Mouse (Mus musculus) T-helper 17 cell (primary cell): ENCODE data around the gene Lamp2.
"Not testable (repeated sequence)": the region's sequence is repeated elsewhere in the genome, so short reads cannot be mapped to it uniquely, and the experiment has no call there.

Source experiments
- in situ Hi-C, 2 experiments: fragments of 300-600 bp; cut with MboI, MseI; formaldehyde crosslinking; loops; 1 replicate in 1 of 2; 2 replicates in 1 of 2; pipeline ENCODE4 v1.15.1; 2025; ENCODE audit warnings: high pct_unique_total_duplicates in 2 of 2

The Lamp2 gene

DNA sequence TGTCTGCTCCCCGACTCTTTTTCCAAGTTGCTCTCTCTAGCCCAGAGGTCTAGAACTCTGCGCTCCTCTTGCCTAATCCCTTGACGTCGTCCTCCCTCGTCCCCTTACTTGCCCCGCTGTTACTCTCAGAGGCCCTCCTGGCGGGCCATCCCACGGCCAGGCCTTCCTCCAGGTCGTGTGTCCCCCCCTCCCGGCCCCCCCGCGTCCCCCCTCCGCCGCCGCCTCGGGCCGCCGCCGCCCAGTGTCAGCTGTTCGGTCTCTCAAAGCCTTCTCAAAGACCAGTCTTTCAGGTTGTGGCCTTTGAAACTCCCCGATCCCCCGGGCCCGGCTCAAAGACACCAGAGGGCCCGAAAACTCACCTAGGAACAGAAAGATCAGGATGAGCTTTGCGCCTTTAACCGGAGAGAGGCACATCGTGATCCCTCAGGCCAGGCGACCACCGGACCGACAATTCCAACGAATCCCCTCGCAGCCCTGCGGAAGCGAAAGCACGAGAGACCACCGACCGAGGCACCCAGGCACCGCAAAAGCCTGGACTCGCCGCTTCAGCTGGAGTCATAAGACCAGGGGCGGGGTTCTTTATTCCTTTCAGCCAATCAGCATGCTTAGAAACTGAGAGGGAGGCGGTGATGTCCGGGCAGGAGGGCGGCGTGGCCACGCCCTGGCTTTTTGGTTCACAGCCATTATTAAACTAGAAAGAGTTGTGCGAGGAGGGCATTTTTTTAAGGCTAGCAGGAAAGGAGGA, at the start of gene Lamp2:
TSS of gene Lamp2 (minus strand) at position 565 of the 745 bp plus-strand sequence.
- in situ Hi-C loops: no loop called here

DNA sequence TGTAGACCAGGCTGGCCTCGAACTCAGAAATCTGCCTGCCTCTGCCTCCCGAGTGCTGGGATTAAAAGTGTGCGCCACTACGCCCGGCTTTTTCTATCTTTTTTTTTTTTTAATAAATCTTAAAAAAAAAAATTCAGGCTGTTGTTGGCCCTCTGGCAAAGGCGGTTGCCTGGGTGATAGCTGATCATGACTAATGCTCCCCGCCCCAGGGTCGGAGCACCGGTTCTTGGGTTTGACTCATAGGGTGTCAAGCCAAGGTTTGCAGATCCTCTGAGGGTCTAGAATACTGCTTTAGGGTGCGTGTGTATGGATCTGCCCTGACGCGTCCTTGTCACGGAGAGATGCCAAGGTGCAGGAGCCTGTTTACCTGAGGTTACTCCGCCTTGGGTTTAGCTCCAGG, 48.6 kb upstream of the Lamp2 start:
- in situ Hi-C loops: loop anchor here in 1 of 2 experiments (5.0 to 25.0 kb wide), 2 partner anchors 152 to 407 kb away; no protein-coding TSS in a partner anchor

DNA sequence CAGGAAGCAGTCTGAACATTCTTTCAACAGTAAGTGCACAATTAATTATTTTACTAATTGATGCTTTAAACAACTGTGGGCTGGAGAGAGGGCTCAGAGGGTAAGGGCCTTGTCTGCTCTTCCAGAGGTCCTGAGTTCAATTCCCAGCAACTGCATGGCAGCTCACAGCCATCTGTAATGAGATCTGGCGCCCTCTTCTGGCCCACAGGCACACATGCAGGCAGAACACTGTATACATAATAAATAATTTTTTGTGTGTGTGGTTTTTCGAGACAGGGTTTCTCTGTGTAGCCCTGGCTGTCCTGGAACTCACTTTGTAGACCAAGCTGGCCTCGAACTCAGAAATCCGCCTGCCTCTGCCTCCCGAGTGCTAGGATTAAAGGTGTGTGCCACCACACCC, 45.9 kb upstream of the Lamp2 start:
- in situ Hi-C loops: loop anchor here in 1 of 2 experiments (25.0 kb wide), 1 partner anchor 410 kb away; no protein-coding TSS in a partner anchor

DNA sequence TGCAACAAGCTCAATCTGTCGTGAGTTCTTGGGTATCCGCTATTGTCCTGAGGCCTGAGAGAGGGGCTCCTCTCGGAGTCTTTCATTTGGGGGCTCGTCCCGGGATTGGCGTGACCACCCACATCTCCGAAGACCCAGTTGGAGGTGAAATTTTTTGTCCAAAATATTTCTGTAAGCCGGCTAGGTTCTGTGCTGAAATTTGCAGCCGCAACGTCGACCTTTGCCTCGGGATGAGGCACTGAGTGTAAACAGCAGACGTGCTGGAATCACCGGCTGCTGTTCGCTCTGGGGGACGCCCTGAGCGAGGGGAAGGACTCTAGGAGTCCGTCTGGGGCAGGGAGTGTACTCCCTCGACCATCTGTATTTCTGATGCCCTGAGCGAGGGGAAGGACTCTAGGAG, 29.2 kb upstream of the Lamp2 start:
- in situ Hi-C loops: not testable (repeated sequence)

DNA sequence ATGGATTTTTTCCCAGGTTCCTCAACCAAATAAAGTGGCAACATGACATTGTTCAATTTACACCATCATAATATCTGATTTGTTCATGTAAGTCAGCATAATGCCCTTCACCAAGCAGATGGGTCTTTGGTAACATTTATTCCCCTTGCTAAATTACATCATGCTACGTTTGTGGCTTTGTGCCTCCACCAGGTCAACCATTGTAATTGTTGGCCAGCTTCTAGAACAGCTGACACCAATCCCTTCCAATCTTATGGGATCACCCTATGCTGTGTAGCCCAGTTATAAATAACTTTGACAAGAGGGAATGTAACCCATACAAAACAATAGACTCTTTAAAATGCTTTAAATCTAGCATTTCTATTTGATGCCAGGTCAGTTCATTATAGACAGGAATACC, 22.3 kb upstream of the Lamp2 start:
- in situ Hi-C loops: no loop called here

DNA sequence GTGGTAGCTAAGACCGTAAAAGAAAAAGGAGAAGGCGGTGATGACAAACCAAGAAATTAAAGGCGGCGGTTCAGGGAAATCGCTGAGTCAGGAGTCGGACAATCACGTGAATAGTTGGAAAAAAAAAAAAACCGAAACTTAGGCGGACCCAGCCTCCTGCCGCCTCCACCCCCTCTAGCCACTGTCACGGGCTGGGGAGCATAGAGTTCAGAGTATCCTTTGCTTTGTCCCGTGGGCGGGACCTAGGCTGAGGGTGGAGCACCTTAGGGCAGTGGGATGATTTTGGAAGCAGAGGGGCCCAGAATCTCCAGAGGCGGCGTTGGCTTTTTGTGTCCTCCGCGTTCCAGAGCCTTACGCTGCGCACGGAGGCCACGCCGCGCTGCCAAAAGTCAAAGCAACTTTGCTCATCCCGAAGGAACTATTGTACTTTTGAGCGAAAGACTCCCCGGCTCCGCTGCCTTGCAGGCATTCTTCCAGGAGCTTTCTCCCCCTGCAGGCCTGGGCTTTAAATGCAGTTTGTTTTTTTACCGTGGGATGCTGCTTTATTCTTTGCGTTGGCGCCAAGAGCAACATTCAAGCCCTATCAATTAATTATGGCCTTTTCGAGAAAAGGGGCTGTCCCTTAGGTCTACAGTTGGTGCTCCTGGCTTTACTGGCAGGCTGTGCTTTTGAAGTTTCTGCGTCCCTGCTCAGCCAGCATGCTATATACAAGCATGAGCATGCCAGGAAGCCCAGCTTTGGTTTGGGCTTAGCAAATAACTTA, 17.5 kb upstream of the Lamp2 start:
- in situ Hi-C loops: no loop called here

DNA sequence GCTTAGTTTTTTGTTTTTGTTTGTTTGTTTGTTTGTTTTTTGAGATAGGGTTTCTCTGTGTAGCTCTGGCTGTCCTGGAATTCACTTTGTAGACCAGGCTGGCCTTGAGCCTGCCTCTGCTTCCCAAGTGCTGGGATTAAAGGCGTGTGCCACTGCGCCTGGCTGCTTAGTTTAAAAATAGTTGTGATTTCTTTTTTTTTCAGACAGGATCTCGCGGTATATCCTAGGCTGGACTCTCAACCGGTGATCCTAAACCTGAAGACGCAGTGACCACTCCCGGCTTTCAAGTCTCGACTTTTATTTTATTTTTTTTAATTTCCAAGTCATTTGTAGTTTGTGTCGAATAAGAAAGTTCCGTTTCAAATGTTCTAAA, 16.9 kb upstream of the Lamp2 start:
- in situ Hi-C loops: no loop called here

DNA sequence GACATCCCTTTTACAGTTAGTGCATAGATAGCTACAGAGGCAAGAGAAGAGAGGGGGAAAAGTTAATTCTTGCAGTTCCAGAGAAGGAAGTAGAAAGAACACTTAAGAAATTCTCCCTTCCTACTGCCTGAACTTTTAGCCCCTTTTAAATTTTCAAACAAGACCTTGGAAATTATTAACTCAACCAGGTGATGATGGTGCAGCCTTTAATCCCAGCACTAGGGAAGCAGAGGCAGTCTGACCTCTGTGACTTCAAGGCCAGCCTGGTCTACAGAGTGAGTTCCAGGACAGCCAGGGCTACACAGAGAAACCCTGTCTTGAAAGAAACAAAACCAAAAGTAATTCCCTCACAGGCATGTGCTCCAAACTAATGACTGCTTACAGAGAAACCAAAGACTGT, 10.0 kb upstream of the Lamp2 start:
- in situ Hi-C loops: no loop called here

DNA sequence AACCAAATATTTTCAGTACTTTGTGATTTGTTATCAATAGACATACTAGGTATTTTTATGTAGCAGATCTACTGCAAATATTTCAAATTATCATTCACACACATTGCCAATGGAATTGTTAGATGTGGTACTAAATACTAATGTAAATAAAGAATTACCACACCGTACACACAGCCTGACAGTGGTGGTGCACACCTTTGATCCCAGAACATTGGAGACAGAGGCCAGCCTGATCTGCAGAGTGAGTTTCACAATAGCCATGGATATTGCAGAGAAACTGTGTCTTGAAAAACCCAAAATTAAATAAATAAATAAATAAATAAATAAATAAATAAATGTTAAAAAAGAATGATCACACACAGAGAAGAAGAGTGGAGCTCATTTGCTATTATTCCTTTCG, 6.9 kb upstream of the Lamp2 start:
- in situ Hi-C loops: no loop called here

DNA sequence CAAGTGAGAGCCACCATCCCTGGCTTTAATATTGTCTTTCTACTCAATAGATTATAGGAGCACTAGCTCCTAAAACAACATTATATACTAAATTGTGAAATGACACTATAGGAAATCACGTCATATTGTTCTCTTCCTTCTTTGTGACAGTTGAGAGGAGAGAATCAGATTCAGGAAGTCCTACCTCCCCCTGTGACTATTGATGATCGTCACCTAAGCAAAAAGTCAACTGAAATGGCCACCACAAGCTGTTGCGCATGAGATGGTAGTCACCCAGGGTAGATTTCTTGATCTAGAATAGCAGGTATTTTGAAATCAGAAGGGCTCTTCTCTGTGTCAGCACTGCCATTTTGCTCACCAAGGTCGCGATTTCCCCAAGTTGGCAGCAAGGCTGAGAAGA, 5.8 kb upstream of the Lamp2 start:
- in situ Hi-C loops: no loop called here

DNA sequence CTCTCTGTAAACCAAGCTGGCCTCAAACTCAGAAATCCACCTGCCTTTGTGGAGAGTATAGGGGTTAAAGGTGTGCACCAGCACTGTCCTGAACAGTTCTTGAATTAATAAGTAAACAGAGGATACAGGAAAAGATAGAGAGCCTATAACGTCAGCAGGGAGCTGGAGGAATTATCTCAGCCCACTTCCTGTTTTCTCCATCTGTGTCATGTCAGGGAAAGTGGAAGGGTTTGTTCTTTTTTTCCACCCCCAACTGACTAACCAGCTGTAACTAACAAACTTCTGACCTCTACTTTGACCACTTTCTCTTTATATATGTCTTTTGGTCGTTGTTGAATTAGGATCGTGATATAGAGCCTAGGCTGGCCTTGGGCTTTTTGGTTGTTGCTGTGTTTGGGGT, 4.6 kb upstream of the Lamp2 start:
- in situ Hi-C loops: no loop called here

DNA sequence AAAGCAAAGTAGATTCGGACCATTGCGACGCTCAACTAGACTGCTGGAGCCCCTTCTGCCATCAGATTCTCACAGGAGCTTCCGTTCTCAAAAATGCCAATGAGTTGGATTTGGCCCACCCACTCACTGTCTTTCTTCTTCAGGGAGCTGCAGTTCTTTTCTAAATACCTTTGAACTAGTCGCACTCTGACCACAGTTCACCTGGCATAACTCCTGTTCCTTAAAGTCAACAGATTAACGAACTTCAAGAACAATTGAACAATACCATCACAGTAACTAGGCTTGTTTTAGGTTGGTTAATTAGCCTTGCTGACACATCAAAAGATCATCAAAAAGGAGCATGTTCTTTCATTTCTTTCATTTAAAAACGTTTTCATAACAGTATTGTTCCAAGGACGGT, 2.8 kb upstream of the Lamp2 start:
- in situ Hi-C loops: no loop called here

DNA sequence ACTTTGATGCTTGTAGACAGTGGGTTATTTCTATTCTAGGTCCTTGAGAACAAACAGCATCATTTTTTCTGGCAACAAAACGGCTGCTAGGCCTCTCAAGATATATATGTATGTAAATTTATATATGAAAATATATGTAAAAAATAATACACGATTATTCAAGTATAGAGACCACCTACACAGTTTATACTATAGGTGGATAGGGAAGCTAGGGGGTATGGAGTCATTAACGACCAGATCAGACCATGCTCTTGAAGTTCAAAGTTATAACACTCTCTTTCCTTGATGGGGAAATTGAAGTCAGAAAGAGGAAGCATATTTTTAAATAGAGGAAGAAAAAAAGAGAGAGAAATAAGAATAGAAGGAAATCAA, 367 bp upstream of the Lamp2 start:
- in situ Hi-C loops: no loop called here

DNA sequence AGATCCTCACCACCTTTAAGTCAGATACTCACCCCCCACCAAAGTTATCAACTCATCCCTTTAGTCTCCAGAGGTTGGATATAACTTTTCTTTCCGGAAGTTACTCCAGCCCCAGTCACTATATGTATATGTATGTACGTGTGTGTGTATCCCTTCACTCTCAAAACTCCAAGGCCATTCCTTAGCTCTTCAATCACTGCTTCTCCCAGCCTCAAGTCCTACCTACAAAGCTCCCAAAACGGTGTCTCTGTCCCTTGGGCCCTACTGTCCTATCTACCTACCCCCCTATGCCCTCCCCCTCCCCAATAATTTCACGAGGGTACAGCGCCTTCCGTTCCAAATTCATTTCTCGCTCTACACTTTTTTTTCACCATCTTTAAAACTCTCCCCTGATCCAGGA, 780 bp downstream of the Lamp2 start:
- in situ Hi-C loops: no loop called here

DNA sequence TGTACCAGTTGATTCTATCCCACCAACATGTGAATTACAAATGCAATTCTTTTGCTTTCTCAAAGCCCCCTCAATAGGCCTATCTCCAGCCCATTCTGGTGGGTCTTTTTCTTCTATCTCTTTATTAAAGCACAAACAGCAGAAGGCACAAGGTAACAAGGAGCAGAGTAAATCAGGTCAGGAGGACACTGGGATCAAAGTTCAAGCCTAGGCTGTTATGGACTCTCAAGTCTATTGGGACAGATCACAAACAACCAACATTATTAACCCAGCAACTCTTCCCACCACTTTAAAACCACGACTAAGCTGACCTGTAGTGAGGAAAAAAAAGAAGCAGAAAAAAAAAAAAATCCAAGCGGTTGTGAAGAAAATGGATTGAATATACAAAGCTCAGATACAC, 1.4 kb downstream of the Lamp2 start:
- in situ Hi-C loops: no loop called here

DNA sequence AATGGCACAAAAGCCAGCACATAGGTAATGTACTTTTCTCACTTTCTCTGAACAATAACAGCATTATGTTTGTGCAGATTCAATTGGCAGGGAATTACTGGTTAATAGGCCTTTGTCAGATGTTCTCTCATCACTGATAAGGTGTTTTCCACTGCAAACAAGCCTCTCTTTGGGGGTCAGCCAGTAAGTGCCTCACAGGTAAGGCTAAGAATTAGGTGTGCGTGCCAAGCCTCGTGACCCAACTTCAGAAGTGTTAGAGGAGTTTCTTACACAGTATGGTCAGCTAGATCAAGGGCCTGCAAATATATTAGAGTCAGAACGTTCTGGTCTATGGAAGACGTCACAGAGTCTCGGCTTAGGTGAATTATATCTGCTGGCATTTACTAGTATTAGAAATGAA, 2.3 kb downstream of the Lamp2 start:
- in situ Hi-C loops: no loop called here

DNA sequence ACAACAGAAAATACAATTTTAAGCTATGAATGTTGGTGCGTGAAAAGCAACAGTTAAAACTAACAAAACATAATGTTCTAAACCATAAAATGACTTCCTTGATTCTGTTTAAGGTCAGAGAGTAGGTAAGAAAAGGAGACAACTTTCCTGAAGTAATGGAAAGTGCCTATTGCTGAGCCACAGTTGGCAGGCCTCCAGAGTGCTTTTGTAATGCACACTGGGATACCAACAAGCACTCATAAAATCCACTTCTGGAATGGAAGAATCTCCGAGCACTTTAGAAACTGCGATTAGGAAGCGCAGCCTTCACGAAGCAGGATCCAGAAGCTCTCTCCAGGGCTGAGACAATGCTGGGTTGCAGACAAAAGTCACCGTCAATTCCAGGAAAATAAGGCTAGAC, 5.8 kb downstream of the Lamp2 start:
- in situ Hi-C loops: no loop called here

DNA sequence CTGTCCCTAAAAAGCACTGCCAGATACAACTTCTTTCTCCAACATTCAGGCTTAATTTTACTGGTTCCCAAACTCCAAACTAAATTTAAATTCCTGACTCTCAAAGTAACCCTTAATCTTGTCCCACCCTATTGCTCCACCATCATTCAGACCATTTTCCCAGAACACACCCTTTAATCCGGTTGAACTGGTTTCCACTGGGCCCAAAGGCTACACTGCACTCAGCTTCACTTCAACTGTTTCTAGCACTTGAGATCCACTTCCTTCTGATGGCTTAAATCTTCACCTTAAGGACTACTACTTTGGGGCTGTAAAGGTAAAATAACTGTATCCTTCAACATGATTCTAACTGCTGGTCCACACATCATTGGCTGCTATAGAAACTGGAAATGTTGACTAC, 10.5 kb downstream of the Lamp2 start:
- in situ Hi-C loops: loop anchor here in 1 of 2 experiments (25.0 kb wide), 1 partner anchor 1708 kb away; the partner anchor contains the start of gene Slc25a43

DNA sequence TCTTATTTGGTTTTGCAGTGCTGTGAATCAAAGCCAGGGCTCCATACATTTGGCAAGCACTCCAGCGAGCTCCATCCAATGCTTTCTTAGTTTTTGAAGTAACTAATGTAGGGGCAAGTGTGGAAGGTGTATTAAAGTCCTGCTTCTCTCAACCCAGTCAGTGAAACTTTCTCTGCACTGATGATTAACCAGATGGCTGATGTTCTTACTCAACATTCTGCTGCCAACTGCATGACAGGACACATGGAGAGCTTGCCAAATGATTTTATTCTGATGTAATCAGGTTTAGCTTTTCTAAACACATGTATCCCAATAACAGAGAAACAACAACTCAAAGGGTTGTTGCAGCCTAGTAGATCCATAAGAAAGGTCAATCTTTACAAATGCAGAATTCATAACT, 13.8 kb downstream of the Lamp2 start:
- in situ Hi-C loops: loop anchor here in 1 of 2 experiments (25.0 kb wide), 1 partner anchor 1705 kb away; the partner anchor contains the start of gene Slc25a43

DNA sequence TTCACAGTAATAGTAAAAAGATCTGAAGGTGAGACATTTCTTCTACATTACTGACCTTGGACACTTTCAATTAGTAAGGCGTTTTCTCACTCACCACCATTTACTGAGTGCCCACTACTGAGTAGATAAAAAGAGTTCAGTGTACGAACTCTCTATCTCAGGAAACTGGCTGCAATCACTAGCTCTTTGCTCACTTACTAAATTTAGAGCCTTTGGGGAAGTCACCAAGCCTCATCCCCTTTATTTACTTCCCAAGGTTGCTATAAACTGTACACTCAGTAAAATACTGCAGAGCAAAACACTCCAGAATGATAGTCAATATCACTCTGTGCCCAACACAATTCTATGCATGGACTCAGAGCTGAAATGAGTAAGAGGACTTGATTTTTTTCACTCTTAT, 16.6 kb downstream of the Lamp2 start:
- in situ Hi-C loops: loop anchor here in 1 of 2 experiments (25.0 kb wide), 1 partner anchor 1702 kb away; the partner anchor contains the start of gene Slc25a43

DNA sequence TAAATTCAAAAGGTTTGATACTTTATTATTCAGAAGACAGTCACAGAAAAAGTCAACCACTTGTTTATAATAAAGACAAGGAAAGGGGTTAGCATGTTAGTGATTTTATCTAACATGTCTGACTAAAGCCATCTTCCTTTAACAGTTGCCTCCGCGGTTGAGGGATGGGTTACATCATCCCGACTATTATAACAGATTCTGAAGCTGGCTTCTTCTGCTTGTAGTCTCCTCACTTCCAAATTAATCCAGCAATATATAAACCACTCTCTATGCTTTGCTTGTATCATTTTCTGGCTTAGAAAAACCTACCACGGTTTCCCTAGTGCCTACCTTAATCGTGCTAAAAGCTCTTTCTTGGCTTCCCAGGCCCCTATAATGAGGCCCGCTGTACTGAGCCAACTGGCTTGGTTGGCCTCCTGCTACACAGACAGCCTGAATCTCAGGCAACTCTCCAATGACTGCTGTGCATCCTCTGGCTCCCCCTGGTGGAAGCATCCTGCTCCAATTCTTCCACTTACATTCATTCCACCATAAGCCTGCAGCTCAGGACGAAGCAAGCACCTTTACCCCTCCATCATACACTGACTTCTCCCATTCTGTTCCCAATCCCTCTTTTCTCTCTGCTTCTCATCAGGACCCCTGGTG, 18.0 kb downstream of the Lamp2 start:
- in situ Hi-C loops: loop anchor here in 1 of 2 experiments (25.0 kb wide), 1 partner anchor 1701 kb away; the partner anchor contains the start of gene Slc25a43

DNA sequence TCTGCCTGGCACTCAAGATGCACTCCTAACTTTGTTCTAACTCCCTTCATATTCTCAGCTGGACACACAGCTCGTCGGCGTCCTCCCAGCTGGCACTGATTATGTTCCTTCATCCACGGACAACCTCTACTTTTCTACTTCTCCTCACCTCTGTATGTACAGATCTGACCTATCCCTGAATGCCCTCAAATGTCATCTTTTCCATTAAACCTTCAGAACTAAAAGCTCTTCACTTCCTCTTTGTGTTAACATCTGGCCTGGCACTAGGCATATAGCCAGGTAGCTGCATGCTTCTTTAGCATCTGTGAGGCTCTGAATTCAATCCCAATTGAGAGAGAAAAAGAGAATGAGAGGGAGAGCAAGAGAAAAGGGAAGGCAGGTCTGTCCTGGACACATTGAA, 26.8 kb downstream of the Lamp2 start:
- in situ Hi-C loops: loop anchor here (5.0 to 25.0 kb wide), 4 partner anchors 107 to 1692 kb away; partner anchors contain the start of genes Slc25a43 (in 1 of the 2) and Tmem255a (in 1 of the 2)
